Comparison of ENCODE assay signal across 12 mouse cellular contexts in genomic region chr7:34226086-34226485, GRCm38 (mm10). TPM values are rescaled to one million over a fixed set of nuclear protein-coding genes. Genes with fewer than 3 reads are reported as not detected.
DNase-seq lines count a peak whose midpoint lies in the region; ATAC-seq and TF ChIP-seq lines count a peak whose summit lies in the region.
"Had no signal": no experiment of that assay in that cellular context is flagged by ENCODE, and none has a peak within 500 bp of the region (broad histone marks: within the 10 kb centered on the region; RNA-seq: fewer than 3 reads in every experiment).

No protein-coding gene starts in this region.

- no peak for DNase-seq in heart, adult 8-10 months (ENCODE audit: low spot score)
- peak; percentile 9 for DNase-seq in retina, postnatal 1 day
- DNase-seq in retina, embryonic 14.5 days (ENCODE audit: low spot score), result no peak
- DNase-seq in kidney, postnatal 36 days, result peak; percentile 47 to 56
- peak; percentile 77 for DNase-seq in stomach, postnatal 0 days (ENCODE audit: low spot score)
- DNase-seq in testis, postnatal 10 days (ENCODE audit: low spot score), result no peak
- DNase-seq: lung, embryonic 14.5 days had no signal

- peaks cover 50% of the 10 kb centered on the region for H3K4me1 ChIP-seq in heart, embryonic 13.5 days
- 0 out of 2 replicates have a peak, but pooled peaks cover 3% of the 10 kb centered on the region for H3K4me1 ChIP-seq in stomach, postnatal 0 days (replicated peaks; ENCODE audit: control insufficient read depth, insufficient read depth)

- peak overlapping the region; percentile 79 for H3K4me3 ChIP-seq in heart, embryonic 13.5 days
- no peak overlapping the region for H3K4me3 ChIP-seq in stomach, postnatal 0 days (ENCODE audit: low read depth, low read length)
- H3K4me3 ChIP-seq: embryonic facial prominence, embryonic 13.5 days; hindbrain, embryonic 10.5 days had no signal

- no peaks in the 10 kb centered on the region for H3K9me3 ChIP-seq in heart, embryonic 13.5 days
- H3K9me3 ChIP-seq in stomach, postnatal 0 days (ENCODE audit: control insufficient read depth, low read length), result no peaks in the 10 kb centered on the region
- H3K9me3 ChIP-seq: embryonic facial prominence, embryonic 13.5 days had no signal

- ATAC-seq in heart, embryonic 13.5 days (ENCODE audit: extremely low read depth, insufficient number of reproducible peaks, low FRiP score, low TSS enrichment), result no peak
- ATAC-seq in stomach, postnatal 0 days (ENCODE audit: low FRiP score, low TSS enrichment), result peak; percentile 78
- ATAC-seq in monocyte, adult 5-6 weeks (replicated peaks; ENCODE audit: insufficient number of reproducible peaks, low FRiP score, low TSS enrichment, poor library complexity, severe bottlenecking), result no peak

- H3K27me3 ChIP-seq in heart, embryonic 13.5 days (replicated peaks), result no peaks in the 10 kb centered on the region
- no peaks in the 10 kb centered on the region for H3K27me3 ChIP-seq in stomach, postnatal 0 days (ENCODE audit: control insufficient read depth, insufficient read depth, low read length)
- H3K27me3 ChIP-seq: embryonic facial prominence, embryonic 13.5 days had no signal

- no peak overlapping the region for H3K27ac ChIP-seq in heart, embryonic 13.5 days (replicated peaks)
- no peak overlapping the region for H3K27ac ChIP-seq in stomach, postnatal 0 days (replicated peaks)
- H3K27ac ChIP-seq: embryonic facial prominence, embryonic 13.5 days; hindbrain, embryonic 10.5 days had no signal

- peak overlapping the region; percentile 94 for H3K9ac ChIP-seq in heart, embryonic 13.5 days
- no peak overlapping the region for H3K9ac ChIP-seq in stomach, postnatal 0 days (ENCODE audit: low read length)
- H3K9ac ChIP-seq: embryonic facial prominence, embryonic 13.5 days; lung, embryonic 14.5 days had no signal

- TF ChIP-seq CTCF in stomach, postnatal 0 days (IDR thresholded peaks at IDR 0.05; ENCODE audit: low read depth), result no peak

- peaks cover 77% of the 10 kb centered on the region for H3K36me3 ChIP-seq in heart, embryonic 13.5 days
- peaks cover 23% of the 10 kb centered on the region for H3K36me3 ChIP-seq in stomach, postnatal 0 days (ENCODE audit: control insufficient read depth, insufficient read depth, low read length)

- TF ChIP-seq EP300 in stomach, postnatal 0 days (optimal IDR thresholded peaks at IDR 0.05), result no peak

- H3K4me2 ChIP-seq in heart, embryonic 13.5 days, result peak overlapping the region; percentile 92
- H3K4me2 ChIP-seq in stomach, postnatal 0 days (replicated peaks; ENCODE audit: low read depth), result no peak overlapping the region
- H3K4me2 ChIP-seq: embryonic facial prominence, embryonic 13.5 days; lung, embryonic 14.5 days had no signal

- 51% methylated on average over 8 of the region's 8 CpGs for WGBS in heart, embryonic 13.5 days
- WGBS in stomach, postnatal 0 days, result 47% methylated on average over 8 of the region's 8 CpGs

RNA-seq across cellular contexts. Expression of gene Gpi1, which starts 4.0 kb away (rescaled TPM):
- 702 and 751 TPM in 2 replicates for polyA plus RNA-seq in heart, embryonic 13.5 days (2015; fragmentation: Nextera tagmentation; extraction: Ambion mirVana)
- total RNA-seq in heart, adult 8-10 months (2022), result 100 to 1,000 TPM; 550 to 601 (median 588) TPM
- polyA plus RNA-seq in stomach, postnatal 0 days (2015; fragmentation: Nextera tagmentation; extraction: Ambion mirVana), result 235 and 244 TPM in 2 replicates
- total RNA-seq in monocyte, adult 5-6 weeks (2017), result 219 to 290 TPM (median 277 TPM) in 3 replicates

RNA-seq across cellular contexts. Expression of gene Gm6096, which starts 24.8 kb away (rescaled TPM):
- 0.37 TPM in 1 of 2 replicates, not detected in the other for polyA plus RNA-seq in heart, embryonic 13.5 days (2015; fragmentation: Nextera tagmentation; extraction: Ambion mirVana)
- total RNA-seq in heart, adult 8-10 months (2022), result not detected
- not detected in 2 replicates for polyA plus RNA-seq in stomach, postnatal 0 days (2015; fragmentation: Nextera tagmentation; extraction: Ambion mirVana)
- total RNA-seq in monocyte, adult 5-6 weeks (2017), result not detected in 3 replicates
- polyA plus RNA-seq: embryonic facial prominence, embryonic 13.5 days; hindbrain, embryonic 10.5 days; thymus, postnatal 0 days had no signal

RNA-seq across cellular contexts. Expression of gene Pdcd2l, which starts 29.6 kb away (rescaled TPM):
- polyA plus RNA-seq in heart, embryonic 13.5 days (2015; fragmentation: Nextera tagmentation; extraction: Ambion mirVana), result 53.3 and 53.8 TPM in 2 replicates
- 10 to 100 TPM; 19.2 to 21.2 (median 20.1) TPM for total RNA-seq in heart, adult 8-10 months (2022)
- polyA plus RNA-seq in stomach, postnatal 0 days (2015; fragmentation: Nextera tagmentation; extraction: Ambion mirVana), result 30.4 and 34.6 TPM in 2 replicates
- 22.9 to 36.0 TPM (median 31.0 TPM) in 3 replicates for total RNA-seq in monocyte, adult 5-6 weeks (2017)

RNA-seq across cellular contexts. Expression of gene Uba2, which starts 56.7 kb away (rescaled TPM):
- polyA plus RNA-seq in heart, embryonic 13.5 days (2015; fragmentation: Nextera tagmentation; extraction: Ambion mirVana), result 111 and 114 TPM in 2 replicates
- total RNA-seq in heart, adult 8-10 months (2022), result 10 to 100 TPM; 26.8 to 32.8 (median 29.9) TPM
- polyA plus RNA-seq in stomach, postnatal 0 days (2015; fragmentation: Nextera tagmentation; extraction: Ambion mirVana), result 80.4 and 80.5 TPM in 2 replicates
- total RNA-seq in monocyte, adult 5-6 weeks (2017), result 107 to 120 TPM (median 115 TPM) in 3 replicates

Comparison
In these comparisons a context has a peak if more than half of its experiments do, and no peak if none do; other contexts are left out.
1. DNase-seq: peak in retina, postnatal 1 day (single experiment), kidney, postnatal 36 days (2 of 2) and stomach, postnatal 0 days (single experiment); none in heart, adult 8-10 months (single experiment), retina, embryonic 14.5 days (single experiment) and testis, postnatal 10 days (single experiment).